8 mouse cellular contexts compared by ENCODE assay signal in the genomic region with DNA sequence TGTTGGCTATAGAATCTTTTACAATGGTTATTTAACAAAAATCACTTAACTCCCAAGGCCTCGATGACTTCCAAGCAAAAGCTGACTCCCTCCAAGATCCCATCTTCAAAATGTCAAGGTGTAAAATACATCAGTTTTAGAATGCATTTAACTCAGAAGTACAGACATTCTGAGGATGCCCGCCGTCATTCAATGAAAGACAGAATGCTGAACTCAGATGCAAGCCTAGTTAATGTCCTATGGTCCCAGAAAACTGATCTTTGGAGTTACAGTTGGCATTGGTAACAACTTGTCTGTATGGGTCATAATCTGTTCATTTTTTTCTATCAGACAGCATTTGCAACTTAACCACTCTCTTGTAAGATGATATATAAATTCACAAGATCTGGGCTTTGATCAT. TPM values are rescaled to one million over a fixed set of nuclear protein-coding genes. Genes with fewer than 3 reads are reported as not detected.
DNase-seq lines count a peak whose midpoint lies in the region; ATAC-seq and TF ChIP-seq lines count a peak whose summit lies in the region.

No protein-coding gene starts in this region.

- no peak for ATAC-seq in liver, embryonic 12.5 days
- ATAC-seq in stomach, postnatal 0 days (ENCODE audit: low FRiP score, low TSS enrichment): no peak
- ATAC-seq in cerebellum, adult (ENCODE audit: insufficient number of reproducible peaks, low FRiP score, low TSS enrichment): no peak

- peak overlapping the region; percentile 82 for H3K4me3 ChIP-seq in heart, embryonic 10.5 days
- peak overlapping the region; percentile 40 for H3K4me3 ChIP-seq in thymus, adult 2 months (ENCODE audit: control insufficient read depth, insufficient read depth, low read length)
- peak overlapping the region; percentile 85 for H3K4me3 ChIP-seq in liver, embryonic 12.5 days
- peak overlapping the region; percentile 34 for H3K4me3 ChIP-seq in stomach, postnatal 0 days (ENCODE audit: low read depth, low read length)

- no peak for DNase-seq in heart, embryonic 10.5 days (ENCODE audit: low spot score)
- DNase-seq in heart, postnatal 10 days: no peak
- no peak for DNase-seq in thymus, adult 2 months
- no peak for DNase-seq in thymus, postnatal 4 days
- no peak for DNase-seq in stomach, postnatal 0 days (ENCODE audit: low spot score)
- no peak for DNase-seq in embryo, embryonic 9.5 days (ENCODE audit: extremely low spot score)

- intact Hi-C loops in heart, postnatal 10 days (cut with DNase I): no loop called here

- WGBS in heart, embryonic 10.5 days: 85% methylated on average over 3 of the region's 3 CpGs
- 62% methylated on average over 3 of the region's 3 CpGs for WGBS in thymus, adult 2 months
- WGBS in liver, embryonic 12.5 days (ENCODE audit: insufficient replicate concordance): 52% methylated on average over 3 of the region's 3 CpGs
- WGBS in stomach, postnatal 0 days: 75% methylated on average over 3 of the region's 3 CpGs

- H3K27me3 ChIP-seq in heart, embryonic 10.5 days (ENCODE audit: insufficient read depth, poor library complexity, severe bottlenecking): no peaks in the 10 kb centered on the region
- no peaks in the 10 kb centered on the region for H3K27me3 ChIP-seq in thymus, adult 2 months (ENCODE audit: control insufficient read depth, insufficient read depth, low read length)
- H3K27me3 ChIP-seq in liver, embryonic 12.5 days (replicated peaks): no peaks in the 10 kb centered on the region
- H3K27me3 ChIP-seq in stomach, postnatal 0 days (ENCODE audit: control insufficient read depth, insufficient read depth, low read length): no peaks in the 10 kb centered on the region

- peak overlapping the region; percentile 95 for H3K27ac ChIP-seq in heart, embryonic 10.5 days
- H3K27ac ChIP-seq in thymus, adult 2 months (ENCODE audit: control insufficient read depth, insufficient read depth, low read length): peak overlapping the region; percentile 78
- H3K27ac ChIP-seq in liver, embryonic 12.5 days: peak overlapping the region; percentile 86
- H3K27ac ChIP-seq in stomach, postnatal 0 days (replicated peaks): peak overlapping the region; percentile 86

- TF ChIP-seq POLR2A in thymus, adult 2 months (IDR thresholded peaks at IDR 0.05; ENCODE audit: control insufficient read depth, extremely low read depth, insufficient read depth, low read length, poor library complexity): no peak

- H3K9me3 ChIP-seq in heart, embryonic 10.5 days: no peaks in the 10 kb centered on the region
- no peaks in the 10 kb centered on the region for H3K9me3 ChIP-seq in liver, embryonic 12.5 days (replicated peaks)
- H3K9me3 ChIP-seq in stomach, postnatal 0 days (ENCODE audit: control insufficient read depth, low read length): no peaks in the 10 kb centered on the region

- H3K4me1 ChIP-seq in heart, embryonic 10.5 days: peaks cover 5% of the 10 kb centered on the region; the same call in 1 of the 2 replicates
- H3K4me1 ChIP-seq in thymus, adult 2 months (replicated peaks; ENCODE audit: control insufficient read depth, insufficient read depth, low read length): no peaks in the 10 kb centered on the region; the same call in 1 of the 2 replicates
- H3K4me1 ChIP-seq in liver, embryonic 12.5 days: peaks cover 32% of the 10 kb centered on the region
- no peaks in the 10 kb centered on the region for H3K4me1 ChIP-seq in stomach, postnatal 0 days (replicated peaks; ENCODE audit: control insufficient read depth, insufficient read depth)

- peak overlapping the region; percentile 69 for H3K9ac ChIP-seq in liver, embryonic 12.5 days
- peak overlapping the region; percentile 59 for H3K9ac ChIP-seq in stomach, postnatal 0 days (ENCODE audit: low read length)

- peak overlapping the region; percentile 77 for H3K4me2 ChIP-seq in liver, embryonic 12.5 days
- peak overlapping the region; percentile 57 for H3K4me2 ChIP-seq in stomach, postnatal 0 days (replicated peaks; ENCODE audit: low read depth)

- peaks cover 27% of the 10 kb centered on the region; the same call in 1 of the 2 replicates for H3K36me3 ChIP-seq in heart, embryonic 10.5 days
- peaks cover 20% of the 10 kb centered on the region for H3K36me3 ChIP-seq in thymus, adult 2 months (ENCODE audit: control insufficient read depth, insufficient read depth, low read length)
- peaks cover 6% of the 10 kb centered on the region for H3K36me3 ChIP-seq in liver, embryonic 12.5 days
- peaks cover 10% of the 10 kb centered on the region; the same call in 1 of the 2 replicates for H3K36me3 ChIP-seq in stomach, postnatal 0 days (ENCODE audit: control insufficient read depth, insufficient read depth, low read length)

- no peak for TF ChIP-seq CTCF in thymus, adult 2 months (IDR thresholded peaks at IDR 0.05; ENCODE audit: borderline replicate concordance, control insufficient read depth, extremely low read depth, insufficient read depth, low read length, poor library complexity)
- TF ChIP-seq CTCF in stomach, postnatal 0 days (IDR thresholded peaks at IDR 0.05; ENCODE audit: low read depth): no peak

- no peak for TF ChIP-seq EP300 in stomach, postnatal 0 days (optimal IDR thresholded peaks at IDR 0.05)

RNA-seq across cellular contexts. Expression of a gene that starts 0.6 kb away (rescaled TPM):
- 32.8 and 43.0 TPM in 2 replicates for polyA plus RNA-seq in heart, embryonic 10.5 days (2016; fragmentation: Nextera tagmentation; extraction: Ambion mirVana)
- total RNA-seq in heart, postnatal 10 days (2021): 1 to 10 TPM; 6.9 to 7.4 TPM
- polyA plus RNA-seq in thymus, adult 2 months (2012; rRNA removed): 3.3 and 4.2 TPM in 2 replicates
- polyA plus RNA-seq in liver, embryonic 12.5 days (2016; fragmentation: Nextera tagmentation; extraction: Ambion mirVana): 38.0 and 39.8 TPM in 2 replicates
- polyA plus RNA-seq in stomach, postnatal 0 days (2015; fragmentation: Nextera tagmentation; extraction: Ambion mirVana): 10.8 and 12.3 TPM in 2 replicates

RNA-seq across cellular contexts. Expression of a gene that starts 0.7 kb away (rescaled TPM):
- polyA plus RNA-seq in heart, embryonic 10.5 days (2016; fragmentation: Nextera tagmentation; extraction: Ambion mirVana): 0.23 and 0.64 TPM in 2 replicates
- 1 to 10 TPM; 2.1 to 5.4 TPM for total RNA-seq in heart, postnatal 10 days (2021)
- polyA plus RNA-seq in thymus, adult 2 months (2012; rRNA removed): 2.3 and 2.4 TPM in 2 replicates
- polyA plus RNA-seq in liver, embryonic 12.5 days (2016; fragmentation: Nextera tagmentation; extraction: Ambion mirVana): 0.48 and 0.56 TPM in 2 replicates
- polyA plus RNA-seq in stomach, postnatal 0 days (2015; fragmentation: Nextera tagmentation; extraction: Ambion mirVana): 0.07 and 0.19 TPM in 2 replicates

RNA-seq across cellular contexts. Expression of a gene that starts 17.6 kb away (rescaled TPM):
- 21.6 and 22.5 TPM in 2 replicates for polyA plus RNA-seq in heart, embryonic 10.5 days (2016; fragmentation: Nextera tagmentation; extraction: Ambion mirVana)
- total RNA-seq in heart, postnatal 10 days (2021): 100 to 1,000 TPM; 109 to 119 TPM
- polyA plus RNA-seq in thymus, adult 2 months (2012; rRNA removed): 515 and 525 TPM in 2 replicates
- polyA plus RNA-seq in liver, embryonic 12.5 days (2016; fragmentation: Nextera tagmentation; extraction: Ambion mirVana): 5.4 and 5.5 TPM in 2 replicates
- polyA plus RNA-seq in stomach, postnatal 0 days (2015; fragmentation: Nextera tagmentation; extraction: Ambion mirVana): 20.1 and 21.2 TPM in 2 replicates

Comparison
In these comparisons a context has a peak if more than half of its experiments do, and no peak if none do; other contexts are left out.
1. H3K4me3 ChIP-seq: peak in every context shown above with its lines; median percentile 85 in liver, embryonic 12.5 days; 82 in heart, embryonic 10.5 days; 40 in thymus, adult 2 months; 34 in stomach, postnatal 0 days.
2. RNA of a gene that starts 17.6 kb away (polyA plus RNA-seq): 515 to 525 TPM in thymus, adult 2 months; 21.6 to 22.5 TPM in heart, embryonic 10.5 days, 20.1 to 21.2 TPM in stomach, postnatal 0 days and 5.4 to 5.5 TPM in liver, embryonic 12.5 days; every median in the first group is over 10 times any median in the second.
3. Peak in every context shown above with its lines, with median percentiles within 50 percentile points of each other: H3K27ac ChIP-seq.